ENCODE assay signal across 9 mouse cellular contexts in genomic region chr2:147789268-147789667, GRCm38 (mm10).
DNase-seq lines count a peak whose midpoint lies in the region; ATAC-seq and TF ChIP-seq lines count a peak whose summit lies in the region.
"Had no signal": no experiment of that assay in that cellular context is flagged by ENCODE, and none has a peak within 500 bp of the region (broad histone marks: within the 10 kb centered on the region; RNA-seq: fewer than 3 reads in every experiment).

No protein-coding gene starts in this region.

- no peaks in the 10 kb centered on the region for H3K36me3 ChIP-seq in hindbrain, embryonic 10.5 days
- no peaks in the 10 kb centered on the region for H3K36me3 ChIP-seq in hindbrain, embryonic 16.5 days (ENCODE audit: control insufficient read depth, insufficient read depth, low read length)
- H3K36me3 ChIP-seq in limb, embryonic 13.5 days: no peaks in the 10 kb centered on the region
- H3K36me3 ChIP-seq: embryonic facial prominence, embryonic 15.5 days had no signal

- peak; percentile 73 for DNase-seq in hindbrain, embryonic 10.5 days (ENCODE audit: low spot score)
- DNase-seq in WW6 (ENCODE audit: low read depth, low spot score): peak; percentile 28
- peak; percentile 68 for DNase-seq in kidney, adult 9 months
- DNase-seq in retina, postnatal 1 day: peak; percentile 70

- WGBS in hindbrain, embryonic 10.5 days: 13% methylated on average over 3 of the region's 3 CpGs
- WGBS in hindbrain, embryonic 16.5 days: 6% methylated on average over 3 of the region's 3 CpGs
- WGBS in limb, embryonic 13.5 days: 6% methylated on average over 3 of the region's 3 CpGs

- no peaks in the 10 kb centered on the region for H3K4me1 ChIP-seq in hindbrain, embryonic 10.5 days (replicated peaks)
- no peaks in the 10 kb centered on the region for H3K4me1 ChIP-seq in hindbrain, embryonic 16.5 days (ENCODE audit: control insufficient read depth, insufficient read depth, low read depth, low read length)
- H3K4me1 ChIP-seq in cortical plate, adult 2 months (ENCODE audit: control insufficient read depth, insufficient read depth, low read length): no peaks in the 10 kb centered on the region
- no peaks in the 10 kb centered on the region for H3K4me1 ChIP-seq in limb, embryonic 13.5 days
- H3K4me1 ChIP-seq: embryonic facial prominence, embryonic 15.5 days had no signal

- H3K27ac ChIP-seq in hindbrain, embryonic 10.5 days: no peak overlapping the region
- no peak overlapping the region for H3K27ac ChIP-seq in hindbrain, embryonic 16.5 days (ENCODE audit: low read depth, low read length)
- no peak overlapping the region for H3K27ac ChIP-seq in cortical plate, adult 2 months (ENCODE audit: insufficient read depth, low read length)
- no peak overlapping the region for H3K27ac ChIP-seq in limb, embryonic 13.5 days
- H3K27ac ChIP-seq: embryonic facial prominence, embryonic 15.5 days had no signal

- H3K4me2 ChIP-seq in hindbrain, embryonic 16.5 days (ENCODE audit: low read length): no peak overlapping the region
- no peak overlapping the region for H3K4me2 ChIP-seq in limb, embryonic 13.5 days (replicated peaks)
- H3K4me2 ChIP-seq: embryonic facial prominence, embryonic 15.5 days had no signal

- TF ChIP-seq POLR2A in cortical plate, adult 2 months (IDR thresholded peaks at IDR 0.05; ENCODE audit: extremely low read depth, insufficient read depth, low read length): no peak

- no peak for ATAC-seq in hindbrain, embryonic 16.5 days
- peak; percentile 48; the same call in 1 of the 2 replicates for ATAC-seq in limb, embryonic 13.5 days (ENCODE audit: low FRiP score, low read depth)
- ATAC-seq in inflammation-experienced regulatory T-cells, adult 6 months: no peak

- TF ChIP-seq CTCF in cortical plate, adult 2 months (IDR thresholded peaks at IDR 0.05; ENCODE audit: extremely low read depth, insufficient read depth, low read length): peak; percentile 63; the same call in 1 of the 2 replicates

- H3K9ac ChIP-seq in hindbrain, embryonic 16.5 days (ENCODE audit: low read depth, low read length): no peak overlapping the region
- no peak overlapping the region for H3K9ac ChIP-seq in limb, embryonic 13.5 days
- H3K9ac ChIP-seq: embryonic facial prominence, embryonic 15.5 days had no signal

- H3K27me3 ChIP-seq in hindbrain, embryonic 10.5 days (ENCODE audit: insufficient read depth, poor library complexity, severe bottlenecking): peaks cover 8% of the 10 kb centered on the region; the same call in 1 of the 2 replicates
- H3K27me3 ChIP-seq in hindbrain, embryonic 16.5 days (replicated peaks; ENCODE audit: control insufficient read depth, insufficient read depth, low read length): peaks cover 5% of the 10 kb centered on the region; the same call in 1 of the 2 replicates
- peaks cover 17% of the 10 kb centered on the region for H3K27me3 ChIP-seq in limb, embryonic 13.5 days

- H3K4me3 ChIP-seq in hindbrain, embryonic 10.5 days: no peak overlapping the region
- no peak overlapping the region for H3K4me3 ChIP-seq in hindbrain, embryonic 16.5 days (ENCODE audit: low read length)
- H3K4me3 ChIP-seq in cortical plate, adult 2 months (ENCODE audit: insufficient read depth, low read length): no peak overlapping the region
- no peak overlapping the region for H3K4me3 ChIP-seq in limb, embryonic 13.5 days
- H3K4me3 ChIP-seq: embryonic facial prominence, embryonic 15.5 days had no signal

- no peaks in the 10 kb centered on the region for H3K9me3 ChIP-seq in hindbrain, embryonic 10.5 days
- H3K9me3 ChIP-seq in hindbrain, embryonic 16.5 days (ENCODE audit: control insufficient read depth, low read length): no peaks in the 10 kb centered on the region
- H3K9me3 ChIP-seq in limb, embryonic 13.5 days: no peaks in the 10 kb centered on the region
- H3K9me3 ChIP-seq: embryonic facial prominence, embryonic 15.5 days had no signal
